Mouse (Mus musculus): Measurements from ENCODE around the gene Cpt1b. TPM values are rescaled to one million over a fixed set of nuclear protein-coding genes. Genes with fewer than 3 reads are reported as not detected.

Cpt1b gene
- polyA plus RNA-seq, 1 experiment: 4.3 TPM

- WGBS: 8% methylated on average over 12 of the region's 12 CpGs
- Histone ChIP-seq H3K4me3 (replicated peaks; ENCODE audit: control insufficient read depth, low read depth, low read length) (no peak overlapping the region), H3K4me1 (ENCODE audit: control insufficient read depth, insufficient read depth, low read length) (no peaks in the 10 kb centered on the region), H3K27ac (ENCODE audit: control insufficient read depth, insufficient read depth, low read depth, low read length, poor library complexity) (no peak overlapping the region)
- TF ChIP-seq CTCF (IDR thresholded peaks at IDR 0.05; ENCODE audit: control insufficient read depth, insufficient read depth, low read length) (no peak), POLR2A (IDR thresholded peaks at IDR 0.05; ENCODE audit: borderline replicate concordance, control insufficient read depth, low read depth, low read length) (no peak)
These were observed 38.5 kb downstream of the Cpt1b start for GRCm38 (mm10) chr15:89387127-89387526.

- H3K27ac ChIP-seq (ENCODE audit: control insufficient read depth, insufficient read depth, low read depth, low read length, poor library complexity): no peak within 1 kb of the TSS
- H3K4me1 ChIP-seq (ENCODE audit: control insufficient read depth, insufficient read depth, low read length): no peaks in the 10 kb centered on the region
- no peak for TF ChIP-seq POLR2A (IDR thresholded peaks at IDR 0.05; ENCODE audit: borderline replicate concordance, control insufficient read depth, low read depth, low read length)
- TF ChIP-seq CTCF (IDR thresholded peaks at IDR 0.05; ENCODE audit: control insufficient read depth, insufficient read depth, low read length): no peak
- WGBS: 79% methylated on average over 7 of the region's 7 CpGs
- no peak within 1 kb of the TSS for H3K4me3 ChIP-seq (replicated peaks; ENCODE audit: control insufficient read depth, low read depth, low read length)
These were observed 41.0 kb downstream of the Cpt1b start, which contains the start of gene Klhdc7b for GRCm38 (mm10) chr15:89384617-89385016. Gene Klhdc7b, plus strand, starts transcription at chr15:89384917.

- Histone ChIP-seq H3K27ac (ENCODE audit: control insufficient read depth, insufficient read depth, low read depth, low read length, poor library complexity) (no peak overlapping the region), H3K4me1 (ENCODE audit: control insufficient read depth, insufficient read depth, low read length) (no peaks in the 10 kb centered on the region), H3K4me3 (replicated peaks; ENCODE audit: control insufficient read depth, low read depth, low read length) (no peak overlapping the region)
- TF ChIP-seq POLR2A (IDR thresholded peaks at IDR 0.05; ENCODE audit: borderline replicate concordance, control insufficient read depth, low read depth, low read length) (no peak), CTCF (IDR thresholded peaks at IDR 0.05; ENCODE audit: control insufficient read depth, insufficient read depth, low read length) (no peak)
- WGBS: 6% methylated on average over 10 of the region's 10 CpGs
These were observed 46.2 kb downstream of the Cpt1b start for GRCm38 (mm10) chr15:89379429-89379828.

GRCm38 (mm10) chr15:89378831-89379401 is 46.7 kb downstream of the Cpt1b start, which contains the start of gene Odf3b:
Gene Odf3b, minus strand, starts transcription at chr15:89379282.
- TF ChIP-seq CTCF (IDR thresholded peaks at IDR 0.05; ENCODE audit: control insufficient read depth, insufficient read depth, low read length) (no peak), POLR2A (IDR thresholded peaks at IDR 0.05; ENCODE audit: borderline replicate concordance, control insufficient read depth, low read depth, low read length) (no peak)

GRCm38 (mm10) chr15:89377938-89378828 is 47.5 kb downstream of the Cpt1b start:
- TF ChIP-seq CTCF (IDR thresholded peaks at IDR 0.05; ENCODE audit: control insufficient read depth, insufficient read depth, low read length): no peak
- no peak for TF ChIP-seq POLR2A (IDR thresholded peaks at IDR 0.05; ENCODE audit: borderline replicate concordance, control insufficient read depth, low read depth, low read length)
- Histone ChIP-seq H3K4me3 (replicated peaks; ENCODE audit: control insufficient read depth, low read depth, low read length) (peak overlapping the region; percentile 2), H3K4me1 (ENCODE audit: control insufficient read depth, insufficient read depth, low read length) (no peaks in the 10 kb centered on the region), H3K27ac (ENCODE audit: control insufficient read depth, insufficient read depth, low read depth, low read length, poor library complexity) (no peak overlapping the region)
- WGBS: 12% methylated on average over 46 of the region's 46 CpGs

More at GRCm38 (mm10) chr15:89378831-89379401, 46.7 kb downstream of the Cpt1b start, which contains the start of gene Odf3b:
- peak within 1 kb of the TSS; percentile 2 for H3K4me3 ChIP-seq (replicated peaks; ENCODE audit: control insufficient read depth, low read depth, low read length)
- no peaks in the 10 kb centered on the region for H3K4me1 ChIP-seq (ENCODE audit: control insufficient read depth, insufficient read depth, low read length)
- WGBS: under 1% methylated on average over 33 of the region's 33 CpGs
- H3K27ac ChIP-seq (ENCODE audit: control insufficient read depth, insufficient read depth, low read depth, low read length, poor library complexity): no peak within 1 kb of the TSS

GRCm38 (mm10) chr15:89377362-89377761 is 48.3 kb downstream of the Cpt1b start:
- no peak overlapping the region for H3K4me3 ChIP-seq (replicated peaks; ENCODE audit: control insufficient read depth, low read depth, low read length)
- H3K27ac ChIP-seq (ENCODE audit: control insufficient read depth, insufficient read depth, low read depth, low read length, poor library complexity): no peak overlapping the region
- 31% methylated on average over 18 of the region's 18 CpGs for WGBS
- TF ChIP-seq POLR2A (IDR thresholded peaks at IDR 0.05; ENCODE audit: borderline replicate concordance, control insufficient read depth, low read depth, low read length) (no peak), CTCF (IDR thresholded peaks at IDR 0.05; ENCODE audit: control insufficient read depth, insufficient read depth, low read length) (no peak)
- H3K4me1 ChIP-seq (ENCODE audit: control insufficient read depth, insufficient read depth, low read length): no peaks in the 10 kb centered on the region

- Histone ChIP-seq H3K4me1 (ENCODE audit: control insufficient read depth, insufficient read depth, low read length) (no peaks in the 10 kb centered on the region), H3K4me3 (replicated peaks; ENCODE audit: control insufficient read depth, low read depth, low read length) (no peak within 1 kb of the TSS), H3K27ac (ENCODE audit: control insufficient read depth, insufficient read depth, low read depth, low read length, poor library complexity) (no peak within 1 kb of the TSS)
- TF ChIP-seq CTCF (IDR thresholded peaks at IDR 0.05; ENCODE audit: control insufficient read depth, insufficient read depth, low read length): no peak
- no peak for TF ChIP-seq POLR2A (IDR thresholded peaks at IDR 0.05; ENCODE audit: borderline replicate concordance, control insufficient read depth, low read depth, low read length)
- WGBS: 86% methylated on average over 16 of the region's 16 CpGs
These were observed 48.7 kb downstream of the Cpt1b start, which contains the start of gene Tymp for GRCm38 (mm10) chr15:89376957-89377356. Gene Tymp, minus strand, starts transcription at chr15:89377039.

- 79% methylated on average over 7 of the region's 7 CpGs for WGBS
- Histone ChIP-seq H3K27ac (ENCODE audit: control insufficient read depth, insufficient read depth, low read depth, low read length, poor library complexity) (no peak overlapping the region), H3K4me3 (replicated peaks; ENCODE audit: control insufficient read depth, low read depth, low read length) (no peak overlapping the region), H3K4me1 (ENCODE audit: control insufficient read depth, insufficient read depth, low read length) (no peaks in the 10 kb centered on the region)
- TF ChIP-seq POLR2A (IDR thresholded peaks at IDR 0.05; ENCODE audit: borderline replicate concordance, control insufficient read depth, low read depth, low read length) (no peak), CTCF (IDR thresholded peaks at IDR 0.05; ENCODE audit: control insufficient read depth, insufficient read depth, low read length) (no peak)
These were observed 49.6 kb downstream of the Cpt1b start for GRCm38 (mm10) chr15:89376040-89376439.

Measured in bone marrow, adult 2 months (tissue).